Mouse (Mus musculus) ES-E14 (cell line): ENCODE results near the gene Osbpl10. TPM values are rescaled to one million over a fixed set of nuclear protein-coding genes. Genes with fewer than 3 reads are reported as not detected.

ENCODE experiments used
- DNase-seq: peaks from one replicate; pipeline ENCODE4 v3.0.0-alpha.2; 2013; ENCODE audit warnings: low read depth, low spot score
- H3K27ac ChIP-seq: 2 replicates; pipeline ENCODE4 v1.5.1; 2012; ENCODE audit warnings: low read depth, mild to moderate bottlenecking, low read length, moderate library complexity, mixed read lengths; ENCODE audit not compliant: poor library complexity, insufficient read depth, severe bottlenecking
- H3K36me3 ChIP-seq: 2 replicates; pipeline ENCODE4 v1.6.1; 2012; ENCODE audit warnings: mild to moderate bottlenecking, low read length, moderate library complexity, mixed read lengths; ENCODE audit not compliant: control insufficient read depth, poor library complexity, insufficient read depth, severe bottlenecking
- H3K4me1 ChIP-seq, 2 experiments: fragments of 150-350 bp in 1 of 2; sonication (generic) in 1 of 2; 2 replicates each; pipeline ENCODE4 v1.6.1; 2012; ENCODE audit warnings: low read length in 2 of 2, mild to moderate bottlenecking in 1 of 2, mixed read lengths in 1 of 2; ENCODE audit not compliant: control insufficient read depth in 2 of 2, insufficient read depth in 2 of 2, poor library complexity in 1 of 2
- H3K4me3 ChIP-seq, 2 experiments: fragments of 150-350 bp in 1 of 2; sonication (generic) in 1 of 2; 2 replicates each; pipeline ENCODE4 v1.5.1; 2012; ENCODE audit warnings: low read length in 2 of 2, low read depth in 1 of 2, mild to moderate bottlenecking in 1 of 2, mixed read lengths in 1 of 2; ENCODE audit not compliant: insufficient read depth in 1 of 2, poor library complexity in 1 of 2, severe bottlenecking in 1 of 2
- H3K9ac ChIP-seq: 2 replicates; pipeline ENCODE4 v1.6.1; 2012; ENCODE audit warnings: low read depth, mild to moderate bottlenecking, low read length, mixed read lengths; ENCODE audit not compliant: poor library complexity, insufficient read depth, severe bottlenecking
- H3K9me3 ChIP-seq: fragments of 150-350 bp; sonication (generic); 2 replicates; pipeline ENCODE4 v1.6.1; 2012; ENCODE audit warnings: low read depth, mild to moderate bottlenecking, low read length; ENCODE audit not compliant: control insufficient read depth, insufficient read depth
- CHD2 ChIP-seq: IDR thresholded peaks from 2 replicates; pipeline ENCODE4 v1.6.1; 2014; ENCODE audit warnings: mild to moderate bottlenecking, low read depth, low read length, inconsistent platforms
- HCFC1 ChIP-seq: IDR thresholded peaks from 2 replicates; pipeline ENCODE4 v1.6.1; 2012; ENCODE audit warnings: low read length, inconsistent platforms, borderline replicate concordance; ENCODE audit not compliant: insufficient read depth
- MAFK ChIP-seq: IDR thresholded peaks from 2 replicates; pipeline ENCODE4 v1.6.1; 2014; ENCODE audit warnings: mild to moderate bottlenecking, low read depth, low read length, inconsistent platforms; ENCODE audit not compliant: insufficient read depth
- ZC3H11A ChIP-seq: IDR thresholded peaks from 2 replicates; pipeline ENCODE4 v1.6.1; 2012; ENCODE audit warnings: low read depth, mild to moderate bottlenecking, inconsistent platforms, low read length, borderline replicate concordance
- ZNF384 ChIP-seq: IDR thresholded peaks from 2 replicates; pipeline ENCODE4 v1.6.1; 2012; ENCODE audit warnings: low read depth, low read length, inconsistent platforms
- in situ Hi-C, 2 experiments: fragments of 600-800 bp; cut with MboI; formaldehyde crosslinking; loops; one replicate each; pipeline ENCODE4 v1.15.1; 2025; ENCODE audit warnings: low sequenced_read_pairs in 2 of 2, inconsistent platforms in 1 of 2; ENCODE audit not compliant: unreplicated experiment in 2 of 2
- total RNA-seq: library from RNA; depleted of rRNA; stranded (reverse); fragments of 300-350 nt; gene quantifications from 2 replicates; pipeline ENCODE4 v1.2.3, GENCODE M21; 2012

Gene Osbpl10
- total RNA-seq, 1 experiment = 15.2 TPM

- no peak overlapping the region for H3K27ac ChIP-seq
- H3K9me3 ChIP-seq = no peaks in the 10 kb centered on the region
- no peak for DNase-seq
- in situ Hi-C loops = no loop called here
- H3K9ac ChIP-seq = no peak overlapping the region
- H3K36me3 ChIP-seq = peaks cover 3% of the 10 kb centered on the region; the same call in 1 of the 2 replicates
- TF ChIP-seq MAFK (no peak), CHD2 (no peak), ZC3H11A (no peak), HCFC1 (no peak), ZNF384 (no peak)
- H3K4me3 ChIP-seq = no peak overlapping the region
- H3K4me1 ChIP-seq = peaks cover 3 to 15% of the 10 kb centered on the region in 2 experiments; a peak in 1 of 4 replicates
Measured at GRCm38 (mm10) chr9:115230141-115230540, 251.8 kb downstream of the Osbpl10 start.

- Histone ChIP-seq H3K27ac (no peak overlapping the region), H3K4me3 (no peak overlapping the region), H3K4me1 (peaks cover 3 to 15% of the 10 kb centered on the region in 2 experiments; a peak in 1 of 4 replicates), H3K36me3 (peaks cover 3% of the 10 kb centered on the region; the same call in 1 of the 2 replicates), H3K9me3 (no peaks in the 10 kb centered on the region), H3K9ac (no peak overlapping the region)
- no peak for DNase-seq
- in situ Hi-C loops = no loop called here
- no peak for TF ChIP-seq MAFK
- TF ChIP-seq ZNF384 = no peak
- no peak for TF ChIP-seq CHD2
- no peak for TF ChIP-seq ZC3H11A
- TF ChIP-seq HCFC1 = no peak
Measured at GRCm38 (mm10) chr9:115231476-115231875, 253.1 kb downstream of the Osbpl10 start.

DNA sequence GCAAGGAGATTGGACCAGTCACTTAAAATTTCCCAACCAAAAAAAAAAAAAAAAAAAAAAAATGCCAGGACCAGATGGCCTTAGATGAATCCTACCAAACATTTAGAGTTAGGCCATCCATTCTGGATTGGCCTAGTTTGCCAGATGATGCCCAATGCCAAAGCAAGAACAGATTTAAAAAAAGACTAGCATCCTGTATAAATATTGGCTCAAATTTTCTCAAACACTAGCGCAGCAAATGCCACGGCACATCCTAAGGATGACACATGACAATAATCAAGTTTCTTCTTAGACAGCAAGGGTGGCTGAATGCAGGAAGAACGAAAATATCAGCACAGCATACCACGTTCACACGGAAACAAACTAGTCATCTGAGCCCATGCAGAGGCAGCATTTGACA lies 255.4 kb downstream of the Osbpl10 start:
- H3K4me1 ChIP-seq = peaks cover 3 to 15% of the 10 kb centered on the region in 2 experiments; a peak in 1 of 4 replicates
- no peak for DNase-seq
- H3K27ac ChIP-seq = no peak overlapping the region
- peaks cover 3% of the 10 kb centered on the region; the same call in 1 of the 2 replicates for H3K36me3 ChIP-seq
- H3K9me3 ChIP-seq = no peaks in the 10 kb centered on the region
- in situ Hi-C loops = no loop called here
- no peak overlapping the region for H3K4me3 ChIP-seq
- no peak overlapping the region for H3K9ac ChIP-seq
- TF ChIP-seq MAFK (no peak), HCFC1 (no peak), CHD2 (no peak), ZC3H11A (no peak), ZNF384 (no peak)

GRCm38 (mm10) chr9:115234561-115234960 lies 256.2 kb downstream of the Osbpl10 start:
- Histone ChIP-seq H3K36me3 (peaks cover 3% of the 10 kb centered on the region; the same call in 1 of the 2 replicates), H3K9ac (no peak overlapping the region), H3K27ac (no peak overlapping the region), H3K9me3 (no peaks in the 10 kb centered on the region), H3K4me1 (peaks cover 3 to 12% of the 10 kb centered on the region in 2 experiments; a peak in 1 of 4 replicates), H3K4me3 (no peak overlapping the region)
- no peak for DNase-seq
- in situ Hi-C loops = no loop called here
- TF ChIP-seq ZC3H11A (no peak), HCFC1 (no peak), ZNF384 (no peak), MAFK (no peak), CHD2 (no peak)

GRCm38 (mm10) chr9:115236352-115236841 lies 258.0 kb downstream of the Osbpl10 start:
- in situ Hi-C loops = no loop called here
- TF ChIP-seq CHD2 = no peak
- no peak for TF ChIP-seq MAFK
- TF ChIP-seq ZC3H11A = no peak
- TF ChIP-seq ZNF384 = no peak
- TF ChIP-seq HCFC1 = no peak
- no peak overlapping the region for H3K9ac ChIP-seq
- H3K9me3 ChIP-seq = no peaks in the 10 kb centered on the region
- H3K36me3 ChIP-seq = peaks cover 5% of the 10 kb centered on the region; the same call in 1 of the 2 replicates
- DNase-seq = no peak
- no peak overlapping the region for H3K27ac ChIP-seq
- H3K4me3 ChIP-seq = no peak overlapping the region
- H3K4me1 ChIP-seq = no peaks in the 10 kb centered on the region
